Mouse (Mus musculus) olfactory bulb, adult 2 months (tissue): ENCODE results near the gene Ncl.

Source experiments
- CTCF ChIP-seq: fragments of 200-500 bp; IDR thresholded peaks from 2 replicates; pipeline ENCODE4 v1.5.1; 2012; ENCODE audit warnings: low read depth, mild to moderate bottlenecking, low read length, moderate library complexity; ENCODE audit not compliant: insufficient read depth
- POLR2A ChIP-seq: fragments of 200-500 bp; IDR thresholded peaks from 2 replicates; pipeline ENCODE4 v1.6.1; 2012; ENCODE audit warnings: mild to moderate bottlenecking, low read depth, low read length, moderate library complexity; ENCODE audit not compliant: insufficient read depth

GRCm38 (mm10) chr1:86354186-86354585 lies 5.0 kb downstream of the Ncl start:
- TF ChIP-seq CTCF: no peak
- no peak for TF ChIP-seq POLR2A
